Mouse (Mus musculus) adrenal gland, postnatal 0 days (tissue): Measurements from ENCODE around the gene Ppt1. TPM values are rescaled to one million over a fixed set of nuclear protein-coding genes. Genes with fewer than 3 reads are reported as not detected.

Experiments used
- polyA plus RNA-seq: library from polyadenylated mRNA; unstranded; fragments of >200 nt; fragmentation: Nextera tagmentation; extraction: Ambion mirVana; gene quantifications from 2 replicates; pipeline ENCODE4 v1.2.1, GENCODE M21; 2015

The Ppt1 gene
- polyA plus RNA-seq = 46.9 and 74.6 TPM in 2 replicates

GRCm38 (mm10) chr4:122835530-122836402 lies at the start of gene Ppt1:
TSS of gene Ppt1 (plus strand) at chr4:122836242.

GRCm38 (mm10) chr4:122885768-122886578 lies 49.9 kb downstream of the Ppt1 start, which contains the start of gene Cap1:
TSS of gene Cap1 (minus strand) at chr4:122886056.

Other genes starting within 250 kb of the Ppt1 start
- not detected in 2 replicates for gene 9530002B09Rik, start 147.0 kb upstream of the Ppt1 start, polyA plus RNA-seq
- 43.7 and 45.7 TPM in 2 replicates for gene Cap1, start 49.8 kb downstream of the Ppt1 start, polyA plus RNA-seq
- gene Mfsd2a, start 124.9 kb downstream of the Ppt1 start, polyA plus RNA-seq = 0.91 and 1.1 TPM in 2 replicates
- 2.6 and 3.2 TPM in 2 replicates for gene Mycl, start 159.4 kb downstream of the Ppt1 start, polyA plus RNA-seq
- gene Trit1, start 180.4 kb downstream of the Ppt1 start, polyA plus RNA-seq = 11.2 and 18.5 TPM in 2 replicates